22 mouse cellular contexts compared by ENCODE assay signal in genomic region chr5:12579752-12580151, GRCm38 (mm10).
A peak's percentile ranks its signal among the peaks of the same experiment; 100 is the strongest.
DNase-seq lines count a peak whose midpoint lies in the region; ATAC-seq and TF ChIP-seq lines count a peak whose summit lies in the region.
"Had no signal": no experiment of that assay in that cellular context is flagged by ENCODE, and none has a peak within 500 bp of the region (broad histone marks: within the 10 kb centered on the region; RNA-seq: fewer than 3 reads in every experiment).

No protein-coding gene starts in this region.

- no peaks in the 10 kb centered on the region for H3K4me1 ChIP-seq in liver, postnatal 0 days (ENCODE audit: insufficient read depth)
- no peaks in the 10 kb centered on the region for H3K4me1 ChIP-seq in liver, embryonic 11.5 days (replicated peaks; ENCODE audit: control insufficient read depth, insufficient read depth, low read length)
- H3K4me1 ChIP-seq in forebrain, embryonic 11.5 days (replicated peaks; ENCODE audit: control insufficient read depth, insufficient read depth, low read length) = 0 out of 2 replicates have a peak, but pooled peaks cover 2% of the 10 kb centered on the region
- H3K4me1 ChIP-seq: liver, embryonic 15.5 days; midbrain, embryonic 13.5 days; neural tube, embryonic 12.5 days had no signal

- H3K9me3 ChIP-seq in liver, postnatal 0 days (ENCODE audit: low read length) = no peaks in the 10 kb centered on the region
- H3K9me3 ChIP-seq in liver, embryonic 11.5 days (ENCODE audit: control insufficient read depth, low read length) = no peaks in the 10 kb centered on the region
- no peaks in the 10 kb centered on the region for H3K9me3 ChIP-seq in forebrain, embryonic 11.5 days (ENCODE audit: control insufficient read depth, low read length)
- H3K9me3 ChIP-seq: embryonic facial prominence, embryonic 13.5 days; forebrain, embryonic 15.5 days; heart, embryonic 12.5 days; liver, embryonic 15.5 days; midbrain, embryonic 13.5 days; neural tube, embryonic 12.5 days had no signal

- 39% methylated on average over 4 of the region's 4 CpGs for WGBS in liver, postnatal 0 days (ENCODE audit: insufficient replicate concordance)
- WGBS in liver, embryonic 11.5 days = 51% methylated on average over 4 of the region's 4 CpGs
- 47% methylated on average over 4 of the region's 4 CpGs for WGBS in forebrain, embryonic 11.5 days

- H3K27me3 ChIP-seq in liver, postnatal 0 days (ENCODE audit: insufficient read depth, low read length) = no peaks in the 10 kb centered on the region
- no peaks in the 10 kb centered on the region for H3K27me3 ChIP-seq in liver, embryonic 11.5 days (replicated peaks; ENCODE audit: control insufficient read depth, insufficient read depth, low read length)
- no peaks in the 10 kb centered on the region for H3K27me3 ChIP-seq in forebrain, embryonic 11.5 days (ENCODE audit: control insufficient read depth, insufficient read depth, low read length)
- H3K27me3 ChIP-seq: embryonic facial prominence, embryonic 13.5 days; forebrain, embryonic 15.5 days; heart, embryonic 12.5 days; liver, embryonic 15.5 days; midbrain, embryonic 13.5 days; neural tube, embryonic 12.5 days; Patski had no signal

- no peak for TF ChIP-seq CTCF in liver, postnatal 0 days (IDR thresholded peaks at IDR 0.05; ENCODE audit: low read depth)

- no peak for TF ChIP-seq EP300 in liver, postnatal 0 days (IDR thresholded peaks at IDR 0.05; ENCODE audit: low read depth)

- H3K9ac ChIP-seq in liver, postnatal 0 days (replicated peaks) = no peak overlapping the region
- H3K9ac ChIP-seq in liver, embryonic 11.5 days (ENCODE audit: low read depth, low read length) = no peak overlapping the region
- no peak overlapping the region for H3K9ac ChIP-seq in forebrain, embryonic 11.5 days (ENCODE audit: low read length)
- H3K9ac ChIP-seq: embryonic facial prominence, embryonic 13.5 days; forebrain, embryonic 15.5 days; heart, embryonic 12.5 days; liver, embryonic 15.5 days; midbrain, embryonic 13.5 days; neural tube, embryonic 12.5 days had no signal

- H3K4me2 ChIP-seq in liver, postnatal 0 days (ENCODE audit: low read depth, low read length) = no peak overlapping the region
- H3K4me2 ChIP-seq in liver, embryonic 11.5 days = no peak overlapping the region
- H3K4me2 ChIP-seq in forebrain, embryonic 11.5 days (ENCODE audit: low read depth, low read length, severe bottlenecking) = no peak overlapping the region
- H3K4me2 ChIP-seq: embryonic facial prominence, embryonic 13.5 days; forebrain, embryonic 15.5 days; heart, embryonic 12.5 days; liver, embryonic 15.5 days; midbrain, embryonic 13.5 days; neural tube, embryonic 12.5 days had no signal

- ATAC-seq in liver, postnatal 0 days = peak; percentile 72
- no peak for ATAC-seq in liver, embryonic 11.5 days (replicated peaks; ENCODE audit: low FRiP score)
- peak; percentile 32 for ATAC-seq in inflammation-experienced regulatory T-cells, adult 6 months
- no peak for ATAC-seq in forebrain, embryonic 11.5 days (replicated peaks; ENCODE audit: low FRiP score)
- ATAC-seq: forebrain, embryonic 15.5 days; midbrain, embryonic 13.5 days; Patski had no signal

- H3K36me3 ChIP-seq in liver, postnatal 0 days (replicated peaks; ENCODE audit: insufficient read depth, low read length) = no peaks in the 10 kb centered on the region
- no peaks in the 10 kb centered on the region for H3K36me3 ChIP-seq in liver, embryonic 11.5 days (ENCODE audit: control insufficient read depth, insufficient read depth, low read length)
- no peaks in the 10 kb centered on the region for H3K36me3 ChIP-seq in forebrain, embryonic 11.5 days (ENCODE audit: control insufficient read depth, insufficient read depth, low read length)
- H3K36me3 ChIP-seq: forebrain, embryonic 15.5 days; heart, embryonic 12.5 days; liver, embryonic 15.5 days; midbrain, embryonic 13.5 days; neural tube, embryonic 12.5 days had no signal

- no peak overlapping the region for H3K27ac ChIP-seq in liver, postnatal 0 days (ENCODE audit: low read depth)
- no peak overlapping the region for H3K27ac ChIP-seq in liver, embryonic 11.5 days (ENCODE audit: low read depth, low read length)
- no peak overlapping the region for H3K27ac ChIP-seq in forebrain, embryonic 11.5 days (ENCODE audit: low read depth, low read length)
- H3K27ac ChIP-seq: embryonic facial prominence, embryonic 13.5 days; forebrain, embryonic 15.5 days; liver, embryonic 15.5 days; midbrain, embryonic 13.5 days; neural tube, embryonic 12.5 days had no signal

- no peak overlapping the region for H3K4me3 ChIP-seq in liver, postnatal 0 days (ENCODE audit: low read depth, low read length)
- H3K4me3 ChIP-seq in liver, embryonic 11.5 days (ENCODE audit: low read depth, low read length) = no peak overlapping the region
- no peak overlapping the region for H3K4me3 ChIP-seq in forebrain, embryonic 11.5 days (ENCODE audit: low read depth, low read length)
- H3K4me3 ChIP-seq: embryonic facial prominence, embryonic 13.5 days; forebrain, embryonic 15.5 days; heart, embryonic 12.5 days; liver, embryonic 15.5 days; midbrain, embryonic 13.5 days; neural tube, embryonic 12.5 days had no signal

- peak; percentile 19 for DNase-seq in adrenal gland, postnatal 14 days
- DNase-seq in adrenal gland, adult (ENCODE audit: inconsistent age in 2 of 2, low spot score in 1 of 2) = no peak
- peak; percentile 18 for DNase-seq in liver, postnatal 0 days
- no peak for DNase-seq in liver, embryonic 11.5 days (ENCODE audit: low spot score)
- no peak for DNase-seq in forebrain, embryonic 11.5 days (ENCODE audit: low spot score)
- no peak for DNase-seq in right cerebral cortex, postnatal 14 days
- DNase-seq: adrenal gland, adult 2 months; cerebellum, adult 8-10 months; cerebellum, postnatal 36 days; heart, postnatal 10 days; kidney, adult 18-20 months; layer of hippocampus, adult 9-11 months; lung, postnatal 10 days; thymus, postnatal 25 days had no signal

Comparison
In these comparisons a context has a peak if more than half of its experiments do, and no peak if none do; other contexts are left out.
1. DNase-seq: peak in adrenal gland, postnatal 14 days (single experiment) and liver, postnatal 0 days (single experiment); none in adrenal gland, adult (0 of 2), liver, embryonic 11.5 days (single experiment), forebrain, embryonic 11.5 days (single experiment) and right cerebral cortex, postnatal 14 days (single experiment).
2. ATAC-seq: peak in liver, postnatal 0 days (single experiment) and inflammation-experienced regulatory T-cells, adult 6 months (single experiment); none in liver, embryonic 11.5 days (single experiment) and forebrain, embryonic 11.5 days (single experiment).